Mouse (Mus musculus) lung, postnatal 0 days (tissue): ENCODE results near the gene Aldh3a2.

ENCODE experiments used
- CTCF ChIP-seq: IDR thresholded peaks from 2 replicates; pipeline ENCODE4 v1.5.1; 2016; ENCODE audit warnings: antibody characterized with exemption, mild to moderate bottlenecking
- EP300 ChIP-seq: IDR thresholded peaks from 2 replicates; pipeline ENCODE4 v1.6.1; 2016; ENCODE audit warnings: antibody characterized with exemption, mild to moderate bottlenecking, control low read depth

DNA sequence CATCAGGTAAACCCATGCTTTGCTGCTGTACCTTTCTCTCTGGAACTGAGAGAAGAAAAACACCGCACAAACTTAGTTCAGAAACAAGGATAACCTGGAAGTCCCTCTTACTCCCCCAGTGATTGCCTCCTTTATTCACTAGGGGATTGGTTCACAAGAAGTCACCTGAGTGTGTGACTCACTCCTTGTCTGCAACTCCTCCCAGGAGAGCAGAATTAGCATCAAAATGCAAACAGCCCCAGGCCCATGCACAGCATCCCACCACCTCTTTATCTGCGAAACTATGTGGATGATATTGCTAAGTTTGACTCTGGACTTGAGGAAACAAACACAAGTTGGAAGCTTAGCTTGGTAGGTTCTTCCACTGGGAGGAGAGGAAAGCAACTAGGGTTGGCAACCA, 30.1 kb upstream of the Aldh3a2 start:
- TF ChIP-seq CTCF (no peak), EP300 (no peak)
